Comparison of ENCODE assay signal across 9 mouse cellular contexts in genomic region chr11:86646136-86646834, GRCm38 (mm10). TPM values are rescaled to one million over a fixed set of nuclear protein-coding genes. Genes with fewer than 3 reads are reported as not detected.
DNase-seq lines count a peak whose midpoint lies in the region; ATAC-seq and TF ChIP-seq lines count a peak whose summit lies in the region.
"Had no signal": no experiment of that assay in that cellular context is flagged by ENCODE, and none has a peak within 500 bp of the region (broad histone marks: within the 10 kb centered on the region; RNA-seq: fewer than 3 reads in every experiment).

No protein-coding gene starts in this region.

- no peak for TF ChIP-seq CTCF in midbrain, postnatal 0 days (IDR thresholded peaks at IDR 0.05)
- no peak for TF ChIP-seq CTCF in stomach, postnatal 0 days (IDR thresholded peaks at IDR 0.05; ENCODE audit: low read depth)

- no peak for DNase-seq in frontal cortex, postnatal 10 days (ENCODE audit: low spot score in 2 of 2)
- DNase-seq in midbrain, postnatal 0 days (ENCODE audit: low spot score), result peak; percentile 5
- DNase-seq in induced T-regulatory cell, adult 2 months (ENCODE audit: low read depth), result peak; percentile 56
- peak; percentile 48 for DNase-seq in stomach, postnatal 0 days (ENCODE audit: low spot score)
- DNase-seq: layer of hippocampus, adult 9-11 months had no signal

- peak; percentile 85 for ATAC-seq in frontal cortex, adult (ENCODE audit: low TSS enrichment)
- ATAC-seq in midbrain, postnatal 0 days (ENCODE audit: low FRiP score), result no peak
- ATAC-seq in midbrain, embryonic 13.5 days, result no peak
- ATAC-seq in stomach, postnatal 0 days (ENCODE audit: low FRiP score, low TSS enrichment), result peak; percentile 93
- no peak for ATAC-seq in cerebellum, adult (ENCODE audit: insufficient number of reproducible peaks, low FRiP score, low TSS enrichment)
- no peak for ATAC-seq in monocyte, adult 5-6 weeks (replicated peaks; ENCODE audit: insufficient number of reproducible peaks, low FRiP score, low TSS enrichment, poor library complexity, severe bottlenecking)

- H3K27ac ChIP-seq in midbrain, postnatal 0 days (ENCODE audit: low read depth, low read length), result no peak overlapping the region
- no peak overlapping the region for H3K27ac ChIP-seq in midbrain, embryonic 13.5 days
- peak overlapping the region; percentile 61 for H3K27ac ChIP-seq in stomach, postnatal 0 days (replicated peaks)

- H3K4me3 ChIP-seq in midbrain, postnatal 0 days (ENCODE audit: low read depth, low read length), result no peak overlapping the region
- H3K4me3 ChIP-seq in midbrain, embryonic 13.5 days (replicated peaks), result no peak overlapping the region
- no peak overlapping the region for H3K4me3 ChIP-seq in stomach, postnatal 0 days (ENCODE audit: low read depth, low read length)

- H3K9me3 ChIP-seq in midbrain, postnatal 0 days (ENCODE audit: low read length), result no peaks in the 10 kb centered on the region
- no peaks in the 10 kb centered on the region for H3K9me3 ChIP-seq in midbrain, embryonic 13.5 days
- H3K9me3 ChIP-seq in stomach, postnatal 0 days (ENCODE audit: control insufficient read depth, low read length), result no peaks in the 10 kb centered on the region

- H3K9ac ChIP-seq in midbrain, postnatal 0 days (replicated peaks; ENCODE audit: low read length, poor library complexity, severe bottlenecking), result no peak overlapping the region
- no peak overlapping the region for H3K9ac ChIP-seq in midbrain, embryonic 13.5 days (replicated peaks)
- H3K9ac ChIP-seq in stomach, postnatal 0 days (ENCODE audit: low read length), result no peak overlapping the region

- no peaks in the 10 kb centered on the region for H3K27me3 ChIP-seq in midbrain, postnatal 0 days (ENCODE audit: insufficient read depth, low read length)
- no peaks in the 10 kb centered on the region for H3K27me3 ChIP-seq in midbrain, embryonic 13.5 days
- H3K27me3 ChIP-seq in stomach, postnatal 0 days (ENCODE audit: control insufficient read depth, insufficient read depth, low read length), result no peaks in the 10 kb centered on the region

- WGBS in midbrain, postnatal 0 days, result 61% methylated on average over 7 of the region's 7 CpGs
- 64% methylated on average over 7 of the region's 7 CpGs for WGBS in midbrain, embryonic 13.5 days
- 47% methylated on average over 7 of the region's 7 CpGs for WGBS in stomach, postnatal 0 days

- H3K4me2 ChIP-seq in midbrain, postnatal 0 days (ENCODE audit: low read depth, low read length, poor library complexity, severe bottlenecking), result no peak overlapping the region
- H3K4me2 ChIP-seq in midbrain, embryonic 13.5 days (replicated peaks), result no peak overlapping the region
- no peak overlapping the region for H3K4me2 ChIP-seq in stomach, postnatal 0 days (replicated peaks; ENCODE audit: low read depth)

- no peak for TF ChIP-seq EP300 in stomach, postnatal 0 days (optimal IDR thresholded peaks at IDR 0.05)

- peaks cover 11% of the 10 kb centered on the region; the same call in 1 of the 2 replicates for H3K36me3 ChIP-seq in midbrain, postnatal 0 days (ENCODE audit: insufficient read depth, low read length)
- peaks cover 13% of the 10 kb centered on the region for H3K36me3 ChIP-seq in midbrain, embryonic 13.5 days
- no peaks in the 10 kb centered on the region for H3K36me3 ChIP-seq in stomach, postnatal 0 days (ENCODE audit: control insufficient read depth, insufficient read depth, low read length)

- no peaks in the 10 kb centered on the region for H3K4me1 ChIP-seq in midbrain, postnatal 0 days (ENCODE audit: insufficient read depth, low read length)
- H3K4me1 ChIP-seq in midbrain, embryonic 13.5 days (replicated peaks), result no peaks in the 10 kb centered on the region
- H3K4me1 ChIP-seq in stomach, postnatal 0 days (replicated peaks; ENCODE audit: control insufficient read depth, insufficient read depth), result no peaks in the 10 kb centered on the region

RNA-seq across cellular contexts. Expression of gene Vmp1, which starts 37.4 kb away (rescaled TPM):
- total RNA-seq in midbrain, postnatal 0 days (2014; rRNA removed), result 45.3 and 73.0 TPM in 2 replicates
- polyA plus RNA-seq in midbrain, postnatal 0 days (2015; fragmentation: Nextera tagmentation; extraction: Ambion mirVana), result 136 TPM in 2 replicates
- polyA plus RNA-seq in midbrain, embryonic 13.5 days (2015; fragmentation: Nextera tagmentation; extraction: Ambion mirVana), result 93.5 and 102 TPM in 2 replicates
- polyA plus RNA-seq in stomach, postnatal 0 days (2015; fragmentation: Nextera tagmentation; extraction: Ambion mirVana), result 162 and 181 TPM in 2 replicates
- total RNA-seq in monocyte, adult 5-6 weeks (2017), result 123 to 188 TPM (median 140 TPM) in 3 replicates

RNA-seq across cellular contexts. Expression of gene Ptrh2, which starts 37.5 kb away (rescaled TPM):
- total RNA-seq in midbrain, postnatal 0 days (2014; rRNA removed), result 14.8 and 15.8 TPM in 2 replicates
- polyA plus RNA-seq in midbrain, postnatal 0 days (2015; fragmentation: Nextera tagmentation; extraction: Ambion mirVana), result 22.5 and 22.8 TPM in 2 replicates
- polyA plus RNA-seq in midbrain, embryonic 13.5 days (2015; fragmentation: Nextera tagmentation; extraction: Ambion mirVana), result 37.4 and 38.5 TPM in 2 replicates
- 19.4 and 19.8 TPM in 2 replicates for polyA plus RNA-seq in stomach, postnatal 0 days (2015; fragmentation: Nextera tagmentation; extraction: Ambion mirVana)
- 7.6 to 9.9 TPM (median 9.0 TPM) in 3 replicates for total RNA-seq in monocyte, adult 5-6 weeks (2017)

Comparison
In these comparisons a context has a peak if more than half of its experiments do, and no peak if none do; other contexts are left out.
1. ATAC-seq: peak in frontal cortex, adult (single experiment) and stomach, postnatal 0 days (single experiment); none in midbrain, postnatal 0 days (single experiment), midbrain, embryonic 13.5 days (single experiment), cerebellum, adult (single experiment) and monocyte, adult 5-6 weeks (single experiment).
2. DNase-seq: peak in midbrain, postnatal 0 days (single experiment), induced T-regulatory cell, adult 2 months (single experiment) and stomach, postnatal 0 days (single experiment); none in frontal cortex, postnatal 10 days (0 of 2).